Mouse (Mus musculus): ENCODE measurements at regions not wholly inside any gene's neighbourhood (a gene's known extent, or its start where the extent isn't known, plus 50 kb on each side); places are given as distances from the start of the nearest gene placed in this dataset.
A peak's percentile ranks its signal among the peaks of the same experiment; 100 is the strongest.

DNA sequence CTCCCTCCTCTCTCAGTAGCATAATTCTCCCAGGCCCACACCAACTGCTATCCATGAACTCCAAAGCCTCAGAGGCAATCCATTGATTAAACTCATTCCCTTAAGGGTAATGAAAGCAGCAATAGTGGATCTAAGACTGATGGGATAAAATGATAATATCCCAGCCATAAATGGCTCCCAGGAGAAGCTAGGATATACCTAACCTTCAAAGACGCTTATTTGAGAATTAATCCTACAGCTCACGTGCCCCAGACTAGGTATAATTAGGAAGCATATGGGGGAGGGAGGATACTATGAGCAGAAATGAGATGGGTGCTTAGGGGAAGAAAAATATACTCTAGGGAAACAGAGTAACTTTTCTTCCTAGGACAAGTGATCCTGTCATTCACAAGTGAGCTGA, 52.8 kb upstream of the Rnf32 start:
- no peak for DNase-seq (ENCODE audit: low spot score)

DNA sequence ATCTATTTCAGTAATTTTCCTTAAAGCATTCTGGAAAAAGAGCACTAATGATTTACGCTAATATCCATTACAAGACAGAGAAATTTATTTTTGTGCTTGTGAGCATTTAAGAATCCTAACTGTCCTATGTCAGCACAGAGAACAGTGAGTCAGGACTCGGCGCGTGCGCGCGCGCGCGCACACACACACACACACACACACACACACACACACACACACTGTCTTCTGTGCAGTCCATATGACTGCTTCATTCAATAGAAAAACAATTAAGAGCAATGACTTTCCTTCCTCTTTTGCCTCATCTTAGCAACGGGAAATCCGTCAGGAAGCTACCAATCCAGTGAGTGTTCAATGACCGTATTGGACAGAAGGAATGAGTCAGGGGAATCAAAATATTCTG, 53.3 kb upstream of the Rnf32 start:
- no peak for DNase-seq (ENCODE audit: low spot score)

DNA sequence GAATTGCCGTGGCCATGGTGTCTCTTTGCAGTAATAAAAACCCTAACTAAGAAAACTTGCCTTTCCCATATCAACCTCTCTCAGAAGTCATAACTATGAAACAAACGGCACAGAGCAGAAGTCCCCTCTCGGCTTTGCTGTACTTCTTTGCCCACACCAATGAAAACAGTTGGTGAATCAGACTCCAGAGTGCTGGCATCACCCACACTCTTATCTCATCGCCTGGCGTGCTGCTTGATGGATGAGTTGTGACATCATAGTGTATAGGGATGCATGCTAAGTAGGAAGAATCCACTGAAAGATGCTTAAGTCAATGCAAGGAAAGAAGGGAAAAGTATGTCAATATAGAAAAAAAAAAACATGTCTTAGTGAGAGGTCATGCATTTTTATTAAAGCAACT, 58.3 kb upstream of the Rnf32 start:
- DNase-seq (ENCODE audit: low spot score), result no peak

DNA sequence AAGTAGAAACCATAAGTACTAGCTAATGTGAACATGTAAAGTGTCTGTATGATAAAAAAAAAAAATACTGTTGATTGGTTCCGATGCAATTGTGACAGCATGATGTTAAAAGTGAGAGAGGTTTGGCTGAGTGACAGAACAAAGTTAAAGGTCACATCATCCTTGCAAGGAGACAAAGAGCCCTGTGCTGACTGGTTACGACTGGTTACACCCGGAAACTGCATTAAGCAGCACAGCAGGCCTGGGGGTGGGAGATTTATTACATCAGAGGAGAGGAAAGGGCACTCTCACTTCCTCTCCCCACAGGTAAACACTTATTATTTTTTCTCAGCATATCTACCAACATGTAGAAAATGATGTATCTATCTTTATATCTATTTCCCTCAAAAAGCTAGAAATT, 63.5 kb upstream of the Rnf32 start:
- DNase-seq (ENCODE audit: low spot score), result no peak

DNA sequence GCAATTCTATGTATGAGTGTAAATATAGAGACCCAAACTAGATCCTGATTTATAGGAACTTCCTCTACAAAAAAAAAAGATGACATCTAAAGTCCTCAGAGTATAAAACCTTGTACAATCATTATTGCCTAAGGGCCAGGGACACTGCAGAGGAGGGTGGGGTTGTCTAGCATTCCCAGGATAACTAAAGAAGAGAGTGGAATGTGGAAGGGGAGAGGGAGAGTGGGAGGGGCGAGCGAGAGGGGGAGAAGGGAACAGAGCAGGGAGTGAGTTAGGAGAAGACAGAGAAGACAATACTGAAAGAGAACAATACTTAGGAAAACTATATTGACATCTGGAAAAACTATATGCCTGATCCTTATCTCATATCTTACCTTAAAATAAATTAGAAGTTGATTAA, 64.0 kb upstream of the Rnf32 start:
- DNase-seq (ENCODE audit: low spot score), result no peak

DNA sequence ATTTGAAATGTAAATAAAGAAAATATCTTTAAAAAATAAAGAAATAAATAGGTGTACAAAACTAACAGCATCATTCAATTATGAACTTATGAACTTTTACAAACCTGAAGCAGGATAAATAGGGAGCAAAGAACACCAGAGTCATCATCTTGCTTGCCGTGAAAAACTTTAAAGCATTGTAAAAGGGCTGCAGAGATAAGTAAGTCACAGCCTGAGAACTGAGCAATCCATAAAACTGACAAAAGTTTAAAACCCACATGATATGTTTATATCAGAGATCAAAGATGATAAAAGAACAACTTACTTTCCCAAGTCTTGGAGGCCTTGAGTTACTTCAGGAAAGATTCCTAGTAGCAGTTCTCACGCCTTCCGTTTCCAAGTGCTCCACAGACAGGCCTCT, 66.1 kb upstream of the Rnf32 start:
- DNase-seq (ENCODE audit: low spot score), result no peak

DNA sequence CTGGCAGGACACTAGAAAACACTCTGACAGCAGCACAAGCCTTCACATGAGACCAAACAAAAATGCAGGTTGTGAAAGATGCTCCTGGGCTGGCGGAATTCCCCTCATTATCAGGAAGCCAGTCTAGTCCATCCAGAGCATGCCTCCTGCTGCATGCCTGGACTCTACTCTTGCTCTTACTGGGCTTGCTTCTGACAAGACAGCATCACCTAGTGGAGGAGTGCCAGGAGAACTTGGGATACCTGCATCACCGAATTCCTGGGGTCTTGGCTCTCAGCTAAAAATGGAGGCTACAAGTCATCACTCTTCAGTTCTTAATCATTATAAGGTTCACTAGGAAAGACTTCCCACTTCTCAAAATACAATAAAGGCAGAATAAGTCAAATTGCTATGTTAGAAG, 78.8 kb upstream of the Rnf32 start:
- DNase-seq (ENCODE audit: low spot score), result no peak

DNA sequence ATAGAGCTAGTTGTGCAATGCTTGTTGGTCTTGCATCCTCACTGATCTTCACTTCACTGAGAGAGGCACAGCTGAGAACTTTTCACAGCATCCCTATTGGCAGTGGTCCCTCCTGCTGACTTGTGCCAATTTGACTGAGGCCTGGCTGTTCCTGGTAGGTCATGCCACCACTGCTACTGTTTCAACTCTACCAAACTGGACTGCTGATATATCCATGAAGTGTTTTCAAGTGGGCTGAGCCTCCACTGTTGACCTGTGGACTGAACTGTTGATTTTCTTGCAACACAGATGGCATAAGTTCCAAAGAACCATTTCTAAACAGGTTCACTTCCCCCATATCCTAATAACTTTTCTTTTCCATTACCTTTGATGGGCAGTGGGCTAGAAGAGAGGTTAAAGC, 83.3 kb upstream of the Rnf32 start:
- DNase-seq (ENCODE audit: low spot score), result no peak

DNA sequence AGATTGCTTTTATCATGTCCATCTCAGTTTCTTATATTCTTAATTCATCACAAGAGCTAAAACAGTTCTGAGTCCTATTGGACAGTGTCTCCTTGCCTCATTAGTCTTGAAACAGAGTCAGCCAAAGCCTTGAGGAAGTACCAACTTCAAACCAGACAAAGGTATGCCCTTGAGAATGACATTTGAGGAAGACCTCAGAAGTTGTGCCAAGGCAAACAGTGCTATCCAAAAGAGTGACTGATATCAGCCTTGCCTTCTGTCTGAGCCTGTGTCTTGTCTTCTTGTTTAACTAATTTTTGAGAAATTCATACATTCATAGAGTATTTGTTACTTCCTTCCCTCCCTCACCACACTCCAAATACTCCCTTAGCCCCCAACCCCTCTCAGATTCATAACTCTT, 88.5 kb upstream of the Rnf32 start:
- no peak for DNase-seq (ENCODE audit: low spot score)

DNA sequence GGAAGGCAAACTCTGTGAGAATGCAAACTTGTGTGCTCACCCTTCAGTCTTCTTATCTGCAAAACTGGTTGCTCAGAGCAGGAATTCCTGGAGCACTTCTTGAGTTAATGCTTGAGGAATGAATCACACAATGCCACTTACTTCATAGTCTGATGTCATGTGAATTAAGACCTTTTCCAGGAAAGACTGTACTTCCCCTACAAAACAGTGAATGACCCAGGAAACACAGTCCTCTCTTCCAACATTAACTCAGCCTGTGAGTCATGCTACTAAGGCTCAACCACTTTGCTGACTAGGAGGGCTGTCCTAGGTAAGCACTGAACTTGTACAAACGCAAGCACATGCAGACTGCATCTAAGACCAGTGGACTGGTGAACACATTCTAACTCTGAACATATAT, 112.5 kb upstream of the Rnf32 start:
- no peak for DNase-seq (ENCODE audit: low spot score)

DNA sequence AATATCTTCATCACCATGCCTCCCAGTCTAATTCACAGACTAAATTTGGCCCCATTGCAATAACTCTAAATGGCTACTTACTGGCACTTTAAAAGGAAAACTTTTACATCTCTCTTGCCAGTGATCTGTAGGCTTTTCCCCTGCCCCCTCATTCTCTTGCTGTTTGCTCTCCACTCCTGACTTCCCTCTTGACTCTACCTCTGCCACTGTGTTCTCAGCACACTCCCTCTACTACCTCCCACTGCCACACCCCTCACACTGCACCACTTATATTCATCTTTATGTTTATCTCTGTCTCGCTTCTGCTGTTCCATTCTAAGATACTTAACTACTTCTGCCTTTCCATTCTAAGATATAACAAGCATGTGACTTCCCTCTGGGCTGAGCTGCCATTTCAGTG, 141.4 kb upstream of the Rnf32 start:
- DNase-seq (ENCODE audit: low spot score), result no peak

DNA sequence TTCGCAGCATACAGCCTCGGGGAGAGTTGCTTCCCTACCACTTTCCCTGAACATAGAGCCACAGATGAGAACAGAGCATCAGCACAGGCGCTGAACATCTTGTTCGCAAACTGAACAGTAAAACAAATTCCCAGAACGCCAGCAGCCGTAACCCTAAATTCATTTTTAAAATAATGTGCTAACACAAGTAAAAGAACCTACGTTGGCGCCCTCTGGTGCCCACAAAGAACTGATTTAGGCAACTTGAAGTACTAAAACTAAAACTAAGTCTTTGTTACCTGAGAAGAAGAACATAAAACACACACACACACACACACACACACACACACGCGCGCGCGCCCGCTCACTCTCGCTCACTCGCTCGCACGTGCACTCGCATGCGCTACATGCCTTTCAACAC, 159.2 kb upstream of the Rnf32 start:
- DNase-seq (ENCODE audit: low spot score), result peak; percentile 32

DNA sequence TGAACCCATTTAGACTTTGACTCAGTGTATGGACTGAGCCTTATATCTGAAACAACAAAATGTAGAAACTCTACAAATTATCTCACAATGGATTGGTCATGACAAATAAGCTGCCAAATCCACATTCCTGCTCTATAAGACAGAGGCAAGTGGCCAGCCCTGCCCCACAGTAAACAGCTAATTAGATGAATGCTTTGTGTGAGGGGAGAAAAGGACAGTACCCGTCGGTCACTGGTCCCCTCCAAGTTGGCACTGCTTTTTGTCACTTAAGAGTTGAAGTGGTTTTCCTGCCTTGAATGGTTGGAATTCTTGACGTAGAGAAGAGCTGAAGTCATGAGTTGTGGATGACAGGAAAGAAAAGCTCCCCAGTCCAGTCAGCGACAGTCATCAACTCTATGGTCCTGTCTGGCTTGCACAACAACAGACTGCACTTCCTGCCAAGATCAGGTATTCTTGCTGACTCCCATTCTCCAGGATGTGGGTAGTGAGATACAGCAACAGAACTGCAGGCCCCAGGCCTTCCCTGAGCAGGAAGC, 162.3 kb upstream of the Rnf32 start:
- no peak for DNase-seq (ENCODE audit: low spot score)

DNA sequence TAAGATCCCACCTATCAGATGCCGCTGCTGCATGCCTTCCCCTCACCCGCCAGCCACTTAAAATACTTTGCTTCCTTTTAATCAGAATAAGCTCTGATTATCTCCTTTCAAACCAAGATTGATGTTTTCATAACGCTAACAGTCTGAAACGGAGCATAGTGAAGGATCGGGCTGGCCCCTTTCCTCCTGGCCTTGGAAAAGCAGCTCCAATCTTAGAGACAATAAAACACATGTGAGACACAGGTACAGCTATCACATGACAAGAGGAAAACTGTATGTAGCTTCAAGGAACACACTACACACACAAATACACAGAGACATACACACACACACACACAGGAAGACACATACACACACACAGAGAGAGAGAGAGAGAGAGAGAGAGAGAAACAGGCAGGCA, 165.3 kb upstream of the Rnf32 start:
- no peak for DNase-seq (ENCODE audit: low spot score)

DNA sequence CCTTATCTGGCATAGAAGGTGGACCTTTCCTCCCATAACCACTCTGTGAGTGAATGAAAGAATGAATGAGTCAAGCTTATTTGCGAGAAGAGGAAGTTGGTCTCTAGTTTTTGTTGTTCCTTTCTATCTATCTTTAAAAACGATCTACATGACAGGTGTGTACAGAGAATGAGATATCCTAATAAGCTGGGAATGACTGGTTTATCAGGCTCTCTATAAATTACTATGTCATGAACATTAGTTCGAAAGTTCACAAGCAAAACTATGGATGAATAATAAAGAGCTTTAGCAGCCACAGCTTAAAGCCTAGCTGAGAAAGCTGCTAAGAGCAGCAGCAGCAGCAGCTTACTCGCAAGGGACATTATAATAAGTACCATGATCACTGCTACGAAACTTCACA, 165.8 kb upstream of the Rnf32 start:
- no peak for DNase-seq (ENCODE audit: low spot score)

DNA sequence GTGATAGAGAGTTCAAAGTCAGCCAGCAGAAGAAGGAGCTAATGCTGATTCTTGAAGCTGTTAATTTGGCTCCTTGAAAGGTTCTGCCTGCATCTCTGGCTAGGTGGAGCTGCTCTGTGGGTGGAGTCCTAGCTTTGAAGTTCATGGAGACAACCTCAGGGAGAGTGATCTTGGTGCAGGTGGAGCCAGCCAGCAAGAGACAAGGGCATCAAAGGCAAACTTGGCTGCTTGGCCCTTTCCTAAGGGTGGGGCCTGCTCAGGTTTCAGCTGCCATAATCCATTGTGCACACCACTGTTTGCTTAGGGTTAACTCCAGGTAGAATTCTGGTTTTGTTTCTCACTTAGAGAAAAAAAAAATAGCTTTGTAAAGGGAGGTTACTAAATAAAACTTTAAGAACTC, 170.7 kb upstream of the Rnf32 start:
- no peak for DNase-seq (ENCODE audit: low spot score)

DNA sequence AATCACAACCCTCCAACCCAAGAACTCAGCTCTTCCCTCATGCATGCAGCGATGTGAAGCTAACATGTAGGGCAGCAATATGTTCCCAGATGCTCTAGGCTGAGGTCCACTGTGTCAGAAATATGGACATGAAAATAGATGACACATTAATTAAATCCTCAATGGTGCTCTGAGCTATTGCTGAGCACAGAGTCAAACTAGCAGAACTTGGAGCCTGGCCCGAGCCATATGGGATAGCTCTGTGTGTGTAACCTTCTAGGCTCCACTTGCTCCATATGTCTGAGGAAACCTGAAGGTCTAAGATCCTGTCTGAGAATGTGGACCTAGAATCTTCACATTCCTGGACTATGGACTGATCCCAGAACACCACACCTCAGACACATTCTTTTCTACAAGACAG, 203.0 kb upstream of the Rnf32 start:
- no peak for DNase-seq (ENCODE audit: low spot score)

DNA sequence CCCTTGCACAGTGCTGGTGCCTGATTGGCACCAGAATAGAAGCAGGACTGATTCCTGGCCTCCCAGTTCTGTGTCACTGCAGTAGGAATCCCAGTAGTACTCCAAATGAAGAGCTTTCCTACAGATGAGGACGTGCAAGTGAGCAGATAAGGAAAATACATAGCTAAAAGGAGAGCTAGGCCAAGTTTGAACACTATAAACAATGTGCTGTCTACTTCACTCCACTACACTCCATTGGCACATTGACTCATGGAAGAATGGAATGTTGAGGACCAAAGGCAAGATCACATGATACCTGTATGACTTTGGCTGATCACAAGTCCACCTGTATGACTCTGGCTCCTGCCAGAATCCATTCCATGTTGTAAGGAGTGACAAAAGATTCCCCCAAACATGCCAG, 215.9 kb upstream of the Rnf32 start:
- DNase-seq (ENCODE audit: low spot score), result no peak

DNA sequence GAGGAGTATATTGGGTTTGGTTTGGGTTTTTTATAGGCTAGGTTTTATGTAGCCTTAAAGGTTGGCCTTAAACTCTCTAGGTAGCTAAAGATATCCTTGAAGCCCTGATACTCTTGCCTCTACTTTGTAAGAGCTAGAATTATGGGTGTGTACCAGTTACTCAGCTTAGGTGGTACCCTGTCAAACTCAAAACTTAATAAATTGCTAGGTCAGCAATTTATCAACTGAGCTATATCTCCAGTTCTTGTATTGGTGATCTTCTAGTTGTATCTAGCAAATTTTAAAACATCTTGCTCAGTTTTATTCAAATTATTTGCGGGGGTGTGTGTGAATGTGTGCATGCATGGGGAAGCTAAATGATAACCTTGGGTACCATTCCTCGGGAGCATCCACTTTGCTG, 225.4 kb upstream of the Rnf32 start:
- DNase-seq (ENCODE audit: low spot score), result no peak

DNA sequence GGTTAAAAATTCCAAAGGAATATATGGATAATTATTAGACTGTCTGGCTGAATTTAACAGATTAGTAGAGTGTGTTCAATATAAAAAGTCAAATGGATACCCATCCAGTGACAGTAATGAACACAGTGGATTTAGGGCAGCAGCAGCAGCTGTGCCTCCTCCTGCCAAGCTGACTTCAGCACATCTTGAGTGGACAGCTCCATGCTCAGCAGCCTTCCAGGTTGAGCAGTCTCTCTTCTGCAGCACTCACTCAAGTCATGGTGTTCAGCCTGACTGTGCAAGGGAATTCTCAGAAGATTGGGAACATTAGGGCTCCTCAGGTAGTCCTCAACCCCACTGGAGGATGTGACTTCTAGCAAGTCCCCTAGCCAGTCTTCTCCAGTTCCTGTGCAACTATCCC, 240.8 kb upstream of the Rnf32 start:
- no peak for DNase-seq (ENCODE audit: low spot score)

DNA sequence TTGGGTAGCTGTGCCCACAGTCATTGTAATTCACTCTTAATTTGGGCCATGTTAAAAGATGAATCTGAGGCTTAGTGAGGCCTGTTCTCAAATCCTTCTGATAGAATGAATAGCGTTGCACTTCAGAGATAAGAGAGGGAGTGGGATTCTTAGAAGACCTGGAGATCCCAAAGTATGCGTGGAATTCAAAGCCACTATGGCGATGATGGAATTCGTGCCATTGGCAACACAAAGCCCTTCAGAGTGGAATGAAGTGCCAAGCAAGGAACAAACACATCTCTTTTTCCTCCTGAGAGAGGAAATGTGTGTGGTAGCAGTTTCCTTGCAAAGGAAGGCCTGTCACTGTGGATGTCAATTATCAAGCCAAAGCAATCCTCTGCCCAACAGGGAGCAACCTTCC, 248.3 kb upstream of the Rnf32 start:
- DNase-seq (ENCODE audit: low spot score), result no peak

DNA sequence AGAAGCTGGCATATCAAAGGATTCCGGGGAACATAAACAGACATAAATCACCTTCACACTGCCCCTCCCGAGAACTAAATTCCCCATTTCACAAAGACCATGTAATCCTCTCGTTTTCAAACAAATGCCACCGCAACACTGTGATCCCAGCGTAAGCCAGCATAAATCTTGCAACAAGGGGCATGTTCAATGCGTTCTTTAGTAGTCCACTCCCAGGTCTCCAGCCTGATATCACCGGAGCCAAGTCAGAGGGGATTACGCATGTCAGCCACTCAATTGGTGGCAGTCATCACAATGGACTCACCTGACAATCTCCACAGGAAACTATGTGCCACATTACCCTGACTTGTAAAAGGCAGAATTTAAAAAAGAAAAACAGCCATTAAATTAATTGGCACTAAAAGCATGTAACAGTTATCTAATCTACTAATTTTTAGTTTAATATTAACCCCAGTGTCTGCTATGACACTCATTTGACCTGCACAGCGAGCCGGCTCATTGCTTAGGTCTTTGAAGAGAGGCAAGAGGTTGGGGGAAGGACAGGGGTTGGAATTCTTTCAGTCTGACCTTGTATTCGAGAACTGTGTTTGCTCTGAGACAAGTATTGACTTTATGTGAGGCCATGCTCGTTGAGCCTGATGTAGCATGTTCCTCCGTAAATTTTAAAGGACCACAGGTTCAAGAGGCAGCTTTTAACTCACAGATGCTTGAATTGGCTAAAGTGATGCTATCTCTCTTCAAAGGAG, 252.0 kb upstream of the Rnf32 start:
- DNase-seq (ENCODE audit: low spot score), result no peak

DNA sequence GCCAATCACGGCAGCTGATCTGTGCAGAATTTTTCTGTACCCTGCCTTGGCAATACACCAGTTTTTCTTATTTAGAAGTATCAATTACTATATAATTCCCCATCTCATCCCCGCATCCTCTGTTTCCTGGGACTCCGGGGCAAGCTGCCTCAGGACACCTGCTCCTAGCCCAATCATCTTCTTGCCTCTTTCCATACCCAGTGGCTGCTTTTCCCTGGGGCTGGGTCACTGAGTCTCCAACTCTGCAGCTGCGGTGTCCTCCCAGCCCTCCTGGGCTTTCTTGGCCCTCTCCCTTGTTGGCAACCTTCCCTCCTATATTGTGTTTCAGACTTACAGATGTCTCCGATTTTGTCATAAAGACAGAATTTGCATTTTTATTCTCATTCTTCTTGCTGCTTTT, 254.8 kb upstream of the Rnf32 start:
- DNase-seq (ENCODE audit: low spot score), result no peak

DNA sequence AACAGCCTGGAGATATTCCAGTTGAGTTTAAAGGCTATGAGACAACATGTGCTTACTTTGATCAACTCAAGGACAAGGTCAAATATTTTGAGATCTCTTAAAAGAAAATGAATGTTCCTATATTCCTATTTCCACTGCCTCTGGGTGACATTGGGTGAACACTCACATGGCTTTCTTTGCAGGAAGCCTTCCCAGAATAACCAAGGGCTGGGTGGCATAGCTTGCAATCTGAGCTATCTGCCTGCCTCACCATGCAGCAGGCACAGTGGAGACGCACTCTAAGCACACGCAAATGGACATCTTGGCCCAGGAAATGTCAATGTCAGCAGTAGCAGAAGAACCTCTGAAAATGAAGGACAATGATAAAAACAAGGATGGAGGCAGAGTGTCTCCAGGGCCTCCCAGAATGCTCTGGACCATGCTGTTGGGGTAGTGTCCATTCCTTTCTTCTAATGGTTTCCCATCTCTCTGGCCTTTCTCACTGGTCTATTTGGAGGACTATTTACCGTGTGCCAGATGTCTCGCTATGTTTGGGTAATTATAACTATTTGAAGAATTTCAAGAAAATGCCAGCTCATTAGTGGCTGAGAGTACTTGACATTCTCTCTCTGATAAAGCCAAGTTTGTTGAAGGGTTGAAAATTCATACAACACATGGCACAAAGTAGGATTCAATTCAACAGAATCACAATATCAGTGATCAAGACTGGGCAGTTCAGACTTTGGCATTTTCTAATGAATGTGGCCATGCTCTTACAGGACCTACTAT, 276.3 kb upstream of the Rnf32 start:
- no peak for DNase-seq (ENCODE audit: low spot score)

Measured in left cerebral cortex, adult 11 months (tissue).